Mouse (Mus musculus) stomach, embryonic 16.5 days (tissue): ENCODE measurements at regions not wholly inside any gene's neighbourhood (a gene's known extent, or its start where the extent isn't known, plus 50 kb on each side); places are given as distances from the start of the nearest gene placed in this dataset.
"Not testable (repeated sequence)": the region's sequence is repeated elsewhere in the genome, so short reads cannot be mapped to it uniquely, and the experiment has no call there.

Source experiments
- ATAC-seq: fragments of 200-750 bp; cut with Nextera tagmentation; 2 replicates; pipeline ENCODE4 v1.8.0; 2017; ENCODE audit warnings: moderate number of reproducible peaks, moderate TSS enrichment; ENCODE audit not compliant: insufficient read depth, low FRiP score
- H3K27ac ChIP-seq: fragments of 300-500 bp; sonication (generic); 2 replicates; pipeline ENCODE4 v1.5.1; 2014; ENCODE audit warnings: low read length
- H3K27me3 ChIP-seq: fragments of 300-500 bp; sonication (generic); 2 replicates; pipeline ENCODE4 v1.6.1; 2014; ENCODE audit warnings: low read length, control low read depth, mixed read lengths; ENCODE audit not compliant: control insufficient read depth, insufficient read depth
- H3K36me3 ChIP-seq: fragments of 300-500 bp; sonication (generic); 2 replicates; pipeline ENCODE4 v1.6.1; 2014; ENCODE audit warnings: low read length; ENCODE audit not compliant: control insufficient read depth, insufficient read depth
- H3K4me1 ChIP-seq: fragments of 300-500 bp; sonication (generic); 2 replicates; pipeline ENCODE4 v1.6.1; 2014; ENCODE audit warnings: low read length, control low read depth, mixed read lengths; ENCODE audit not compliant: control insufficient read depth, insufficient read depth
- H3K4me2 ChIP-seq: fragments of 300-500 bp; sonication (generic); 2 replicates; pipeline ENCODE4 v1.6.1; 2014; ENCODE audit warnings: low read depth, low read length, mixed read lengths
- H3K4me3 ChIP-seq: fragments of 300-500 bp; sonication (generic); replicated peaks from 2 replicates; pipeline ENCODE4 v1.5.1; 2014; ENCODE audit warnings: mild to moderate bottlenecking, low read length
- H3K9ac ChIP-seq: fragments of 300-500 bp; sonication (generic); 2 replicates; pipeline ENCODE4 v1.6.1; 2014; ENCODE audit warnings: low read length
- H3K9me3 ChIP-seq: fragments of 300-500 bp; sonication (generic); replicated peaks from 2 replicates; pipeline ENCODE4 v1.6.1; 2016; ENCODE audit warnings: low read length, control low read depth; ENCODE audit not compliant: control insufficient read depth
- WGBS: fragments of 180-500 bp; shearing (Covaris S2); extraction: QIAGEN DNeasy Blood & Tissue Kit; methylation state at CpG from one replicate; pipeline ENCODE4 v1.1.7; 2014; 5-methylcytosine and 5-hydroxymethylcytosine counted together

DNA sequence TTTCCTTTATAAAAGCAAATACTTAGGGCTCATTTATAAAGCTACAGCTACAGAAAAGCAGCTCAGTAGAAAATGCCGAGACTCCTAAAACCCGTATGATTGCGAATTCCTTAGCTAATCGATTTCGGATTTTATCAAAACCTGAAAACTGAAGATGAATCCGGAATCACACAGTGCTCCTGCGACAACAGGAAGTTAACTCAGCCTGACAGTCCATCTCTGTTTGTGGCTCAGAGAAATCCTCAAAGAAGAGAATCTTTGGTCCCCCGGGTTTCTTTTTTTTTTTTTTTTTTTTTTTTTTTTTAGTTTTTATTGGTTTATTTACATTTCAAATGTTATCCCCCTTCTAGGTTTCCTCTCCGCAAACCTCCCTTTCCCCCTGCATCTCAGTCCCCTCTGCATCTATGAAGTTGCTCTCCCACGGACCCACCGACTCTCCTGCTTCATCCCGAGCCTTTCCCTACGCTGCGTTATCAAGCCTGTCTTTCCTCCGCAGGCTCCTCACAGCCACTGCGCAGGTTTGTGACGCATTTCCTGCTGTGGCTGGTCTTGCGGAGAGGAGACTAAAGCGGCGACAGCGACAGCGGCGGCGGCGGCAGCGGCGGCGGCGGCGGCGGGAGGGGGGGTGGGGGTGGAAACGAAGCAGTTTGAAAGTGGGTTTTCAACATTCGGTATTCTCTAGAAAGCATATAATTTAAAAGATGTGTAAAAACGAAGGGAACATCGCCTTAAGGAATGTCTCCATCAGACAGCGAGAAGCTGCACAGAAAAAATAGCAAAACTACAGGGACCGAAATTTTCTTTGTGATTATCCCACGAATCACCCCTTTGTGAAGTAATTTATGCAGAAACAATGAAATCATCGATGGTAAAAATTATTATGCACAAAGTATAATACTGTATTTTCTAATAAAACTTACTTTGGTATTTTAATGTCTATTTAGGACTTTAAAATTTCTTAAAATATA is 352.3 kb upstream of the Snrpn start:
- not testable (repeated sequence) for H3K9ac ChIP-seq, H3K36me3 ChIP-seq, H3K4me1 ChIP-seq, H3K9me3 ChIP-seq, H3K27me3 ChIP-seq, H3K27ac ChIP-seq
- peak; percentile 85 for ATAC-seq
- WGBS = 13% methylated on average over 37 of the region's 39 CpGs
- H3K4me3 ChIP-seq = peak overlapping the region; percentile 42
- peak overlapping the region; percentile 41 for H3K4me2 ChIP-seq

DNA sequence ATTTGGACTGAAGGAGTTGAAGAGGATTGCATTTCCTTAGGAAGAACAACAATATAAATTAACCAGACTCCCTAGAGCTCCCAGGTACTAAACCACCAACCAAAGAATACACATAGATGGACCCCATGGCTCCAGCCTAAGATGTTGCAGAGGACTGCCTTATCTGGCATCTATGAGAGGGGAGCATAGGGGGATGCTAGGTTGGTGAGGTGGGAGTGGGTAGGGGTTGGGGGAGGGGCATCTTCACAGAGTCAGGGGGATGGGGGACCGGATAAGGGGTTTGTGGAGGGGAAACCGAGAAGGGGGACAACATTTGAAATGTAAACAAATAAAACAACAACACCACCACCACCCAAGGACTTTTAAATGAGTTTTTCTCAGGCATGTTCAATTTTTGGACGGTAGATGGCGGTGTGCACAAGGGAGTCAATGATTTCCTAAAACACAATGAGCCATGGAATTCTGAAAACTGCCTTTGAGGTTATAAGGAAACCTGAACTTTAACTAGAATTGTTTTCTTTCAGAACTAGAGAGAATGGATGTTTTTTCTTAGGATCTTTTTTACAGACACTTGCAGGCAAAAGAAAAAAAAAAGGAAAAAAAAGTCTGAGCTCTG is 347.9 kb upstream of the Snrpn start:
- not testable (repeated sequence) for H3K4me3 ChIP-seq, H3K27me3 ChIP-seq, H3K27ac ChIP-seq, H3K4me1 ChIP-seq, H3K36me3 ChIP-seq, H3K4me2 ChIP-seq, H3K9ac ChIP-seq, ATAC-seq, H3K9me3 ChIP-seq
- 4% methylated on average over 4 of the region's 4 CpGs for WGBS

DNA sequence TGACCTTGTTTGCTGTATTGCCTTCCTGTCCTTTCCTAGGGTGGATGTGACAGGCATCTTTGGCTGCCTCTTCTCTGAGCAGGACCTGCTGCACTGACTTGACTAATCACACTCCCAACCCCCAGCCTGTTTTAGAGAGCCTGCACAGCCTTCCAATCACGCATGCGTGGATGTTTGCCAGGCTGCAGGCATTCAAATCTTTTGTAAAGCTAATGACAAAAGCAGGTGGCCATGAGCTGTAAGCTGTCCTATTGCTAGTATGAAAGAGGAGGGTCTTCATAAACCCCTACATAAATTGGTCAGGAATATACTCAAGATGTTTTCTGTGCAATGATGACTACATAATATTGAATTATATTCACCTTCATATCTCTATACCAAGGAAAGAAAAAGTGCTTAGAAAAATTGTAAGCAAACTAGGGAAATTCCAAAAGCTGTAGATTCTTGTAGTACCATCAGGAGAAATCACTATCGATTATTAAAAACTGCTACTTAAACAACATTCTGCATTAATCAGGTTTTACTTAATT is 310.1 kb upstream of the Snrpn start:
- not testable (repeated sequence) for H3K4me2 ChIP-seq, H3K27me3 ChIP-seq, H3K4me3 ChIP-seq, H3K9me3 ChIP-seq, ATAC-seq, H3K36me3 ChIP-seq, H3K4me1 ChIP-seq, H3K27ac ChIP-seq, H3K9ac ChIP-seq
- WGBS = 54% methylated on average over 3 of the region's 3 CpGs

DNA sequence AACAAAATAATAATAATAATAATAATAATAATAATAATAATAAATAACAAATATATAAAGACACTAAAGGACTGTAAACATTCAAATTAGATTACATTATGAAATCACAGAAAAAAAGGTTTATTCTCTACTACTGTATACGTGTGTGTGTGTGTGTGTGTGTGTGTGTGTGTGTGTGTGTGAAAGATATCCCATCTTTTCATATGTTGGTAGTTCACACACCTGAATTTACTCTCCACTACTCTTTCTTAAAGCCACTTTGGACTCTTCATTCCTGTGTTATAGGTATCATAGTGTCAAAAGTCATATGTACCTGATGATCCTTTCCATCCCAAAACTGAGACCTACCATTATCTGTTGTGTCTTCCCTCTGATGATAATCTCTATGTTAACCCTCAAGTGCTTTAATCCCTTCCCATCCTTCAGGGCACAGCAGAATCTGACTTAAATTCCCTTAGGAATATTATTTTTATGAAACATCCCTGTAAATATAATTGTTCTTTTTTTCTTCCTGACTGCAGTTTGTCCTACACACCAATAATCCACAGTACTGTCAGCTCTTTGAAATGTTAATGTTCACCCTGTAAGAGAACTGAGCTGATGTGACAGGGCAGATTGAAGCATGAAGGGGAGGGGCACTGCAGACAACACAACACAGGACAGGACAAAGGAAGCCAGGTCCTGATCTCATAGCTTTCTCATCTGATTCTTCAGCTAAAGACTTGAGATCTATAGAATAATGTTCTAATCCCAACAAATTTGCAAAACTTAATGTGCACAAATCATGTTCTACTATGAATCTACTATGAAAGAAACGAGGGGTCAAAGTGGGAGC is 309.4 kb upstream of the Snrpn start:
- not testable (repeated sequence) for H3K4me3 ChIP-seq, H3K4me1 ChIP-seq, H3K27me3 ChIP-seq, ATAC-seq, H3K9ac ChIP-seq, H3K4me2 ChIP-seq, H3K36me3 ChIP-seq, H3K9me3 ChIP-seq, H3K27ac ChIP-seq
- WGBS = 38% methylated on average over 2 of the region's 2 CpGs

DNA sequence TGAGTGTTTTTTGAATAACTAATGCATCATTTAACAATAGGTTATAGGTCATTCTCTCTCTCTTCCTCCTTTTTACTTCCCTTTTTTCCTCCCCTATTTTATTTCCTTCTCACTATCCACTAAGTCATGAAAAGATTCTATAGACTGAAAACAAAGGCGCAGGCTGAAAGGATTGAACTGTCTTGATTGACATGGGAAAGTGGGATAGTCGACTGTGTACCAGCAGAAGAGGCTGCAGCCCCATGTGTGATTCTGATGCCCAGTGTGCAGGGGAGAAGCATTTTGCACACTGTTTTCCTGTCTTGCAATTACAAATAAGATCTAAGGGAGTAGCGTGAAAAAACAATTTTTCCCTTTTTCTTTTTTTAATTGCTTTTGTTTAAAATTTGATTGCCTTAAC is 298.8 kb upstream of the Snrpn start:
- ATAC-seq = no peak
- no peak overlapping the region for H3K9ac ChIP-seq
- no peaks in the 10 kb centered on the region for H3K4me1 ChIP-seq
- H3K27ac ChIP-seq = no peak overlapping the region
- 65% methylated on average over 3 of the region's 3 CpGs for WGBS
- H3K4me3 ChIP-seq = no peak overlapping the region
- H3K36me3 ChIP-seq = no peaks in the 10 kb centered on the region
- no peaks in the 10 kb centered on the region for H3K9me3 ChIP-seq
- H3K4me2 ChIP-seq = no peak overlapping the region
- H3K27me3 ChIP-seq = no peaks in the 10 kb centered on the region

DNA sequence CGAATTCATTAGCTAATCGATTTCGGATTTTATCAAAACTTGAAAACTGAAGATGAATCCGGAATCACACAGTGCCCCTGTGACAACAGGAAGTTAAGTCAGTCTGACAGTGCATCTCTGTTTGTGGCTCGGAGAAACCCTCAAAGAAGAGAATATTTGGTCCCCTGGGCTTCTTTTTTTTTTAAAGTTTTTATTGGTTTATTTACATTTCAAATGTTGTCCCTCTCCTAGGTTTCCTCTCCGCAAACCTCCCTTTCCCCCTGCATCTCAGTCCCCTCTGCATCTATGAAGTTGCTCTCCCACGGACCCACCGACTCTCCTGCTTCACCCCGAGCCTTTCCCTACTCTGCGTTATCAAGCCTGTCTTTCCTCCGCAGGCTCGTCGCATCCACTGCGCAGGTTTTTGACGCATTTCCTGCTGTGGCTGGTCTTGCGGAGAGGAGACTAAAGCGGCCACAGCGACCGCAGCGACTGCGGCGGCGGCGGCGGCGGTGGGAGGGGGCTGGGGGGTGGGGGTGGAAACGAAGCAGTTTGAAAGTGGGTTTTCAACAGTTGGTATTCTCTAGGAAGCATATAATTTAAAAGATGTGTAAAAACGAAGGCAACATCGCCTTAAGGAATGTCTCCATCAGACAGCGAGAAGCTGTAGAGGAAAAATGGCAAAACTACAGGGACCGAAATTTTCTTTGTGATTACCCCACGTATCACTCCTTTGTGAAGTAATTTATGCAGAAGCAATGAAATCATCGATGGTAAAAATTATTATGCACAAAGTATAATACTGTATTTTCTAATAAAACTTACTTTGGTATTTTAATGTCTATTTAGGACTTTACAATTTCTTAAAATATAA is 251.2 kb upstream of the Snrpn start:
- H3K27me3 ChIP-seq, H3K36me3 ChIP-seq, H3K4me1 ChIP-seq, H3K9me3 ChIP-seq, H3K27ac ChIP-seq: not testable (repeated sequence)
- Histone ChIP-seq H3K4me2 (peak overlapping the region; percentile 51), H3K9ac (0 out of 2 replicates have a peak overlapping the region, but pooled peaks have one; percentile 43), H3K4me3 (peak overlapping the region; percentile 33)
- 13% methylated on average over 33 of the region's 33 CpGs for WGBS
- peak; percentile 84 for ATAC-seq

DNA sequence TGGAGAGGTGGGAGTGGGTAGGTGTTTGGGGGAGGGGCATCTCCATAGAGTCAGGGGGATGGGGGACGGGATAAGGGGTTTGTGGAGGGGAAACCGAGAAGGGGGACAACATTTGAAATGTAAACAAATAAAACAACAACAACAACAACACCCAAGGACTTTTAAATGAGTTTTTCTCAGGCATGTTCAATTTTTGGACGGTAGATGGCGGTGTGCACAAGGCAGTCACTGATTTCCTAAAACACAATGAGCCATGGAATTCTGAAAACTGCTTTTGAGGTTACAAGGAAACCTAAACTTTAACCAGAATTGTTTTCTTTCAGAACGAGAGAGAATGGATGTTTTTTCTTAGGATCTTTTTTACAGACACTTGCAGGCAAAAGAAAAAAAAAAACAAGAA is 246.9 kb upstream of the Snrpn start:
- not testable (repeated sequence) for H3K9ac ChIP-seq, H3K27me3 ChIP-seq, H3K4me2 ChIP-seq, H3K36me3 ChIP-seq, ATAC-seq, H3K4me1 ChIP-seq, H3K9me3 ChIP-seq, H3K27ac ChIP-seq, H3K4me3 ChIP-seq
- WGBS = 5% methylated on average over 5 of the region's 5 CpGs

DNA sequence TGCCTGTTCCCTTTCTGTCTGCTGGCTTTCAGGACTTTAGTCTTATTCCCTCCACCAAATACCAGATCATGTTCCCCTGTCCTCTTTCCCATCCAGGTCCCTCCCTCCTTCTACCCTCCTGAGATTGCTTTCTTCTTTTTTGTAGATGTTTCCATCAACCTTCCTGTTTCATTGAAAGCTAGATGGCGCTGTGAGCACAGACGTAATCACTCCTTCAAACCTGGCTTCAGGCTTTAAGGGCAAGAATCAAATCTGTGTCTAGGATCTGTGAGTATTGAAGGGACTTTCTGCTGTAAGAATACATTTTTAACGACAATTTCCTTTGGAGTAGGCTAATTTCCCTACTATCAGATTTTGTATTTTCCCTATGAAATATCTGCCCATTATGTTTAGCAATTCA is 234.0 kb upstream of the Snrpn start:
- H3K36me3 ChIP-seq, H3K9me3 ChIP-seq, H3K4me2 ChIP-seq, H3K27me3 ChIP-seq, H3K9ac ChIP-seq, H3K4me3 ChIP-seq, H3K27ac ChIP-seq, ATAC-seq, H3K4me1 ChIP-seq: not testable (repeated sequence)
- 14% methylated on average over 3 of the region's 3 CpGs for WGBS
